In genomic region chr13:57107956-57108355, GRCm38 (mm10) we compare ENCODE assay signal across 11 mouse cellular contexts.
A peak's percentile ranks its signal among the peaks of the same experiment; 100 is the strongest.
DNase-seq lines count a peak whose midpoint lies in the region; ATAC-seq and TF ChIP-seq lines count a peak whose summit lies in the region.
"Had no signal": no experiment of that assay in that cellular context is flagged by ENCODE, and none has a peak within 500 bp of the region (broad histone marks: within the 10 kb centered on the region; RNA-seq: fewer than 3 reads in every experiment).

No protein-coding gene starts in this region.

- 3% methylated on average over 12 of the region's 12 CpGs for WGBS in hindbrain, embryonic 10.5 days
- 5% methylated on average over 12 of the region's 12 CpGs for WGBS in hindbrain, embryonic 16.5 days
- WGBS in embryonic facial prominence, embryonic 12.5 days: 8% methylated on average over 12 of the region's 12 CpGs
- WGBS in hindbrain, postnatal 0 days: 8% methylated on average over 12 of the region's 12 CpGs

- no peaks in the 10 kb centered on the region for H3K36me3 ChIP-seq in hindbrain, embryonic 10.5 days
- no peaks in the 10 kb centered on the region for H3K36me3 ChIP-seq in hindbrain, embryonic 16.5 days (ENCODE audit: control insufficient read depth, insufficient read depth, low read length)
- H3K36me3 ChIP-seq in embryonic facial prominence, embryonic 12.5 days: no peaks in the 10 kb centered on the region
- H3K36me3 ChIP-seq in hindbrain, postnatal 0 days (ENCODE audit: insufficient read depth, low read length): no peaks in the 10 kb centered on the region
- H3K36me3 ChIP-seq: liver, embryonic 13.5 days had no signal

- H3K27me3 ChIP-seq in hindbrain, embryonic 10.5 days (ENCODE audit: insufficient read depth, poor library complexity, severe bottlenecking): no peaks in the 10 kb centered on the region
- no peaks in the 10 kb centered on the region; the same call in 1 of the 2 replicates for H3K27me3 ChIP-seq in hindbrain, embryonic 16.5 days (replicated peaks; ENCODE audit: control insufficient read depth, insufficient read depth, low read length)
- H3K27me3 ChIP-seq in embryonic facial prominence, embryonic 12.5 days: no peaks in the 10 kb centered on the region
- H3K27me3 ChIP-seq in hindbrain, postnatal 0 days (ENCODE audit: insufficient read depth, low read length): no peaks in the 10 kb centered on the region
- H3K27me3 ChIP-seq: CH12.LX; liver, embryonic 13.5 days had no signal

- no peak overlapping the region for H3K4me2 ChIP-seq in hindbrain, embryonic 16.5 days (ENCODE audit: low read length)
- 0 out of 2 replicates have a peak overlapping the region, but pooled peaks have one; percentile 15 for H3K4me2 ChIP-seq in embryonic facial prominence, embryonic 12.5 days (replicated peaks)
- H3K4me2 ChIP-seq in hindbrain, postnatal 0 days (ENCODE audit: low read depth, low read length): no peak overlapping the region
- H3K4me2 ChIP-seq: liver, embryonic 13.5 days had no signal

- no peak for TF ChIP-seq CTCF in hindbrain, postnatal 0 days (IDR thresholded peaks at IDR 0.05; ENCODE audit: low read depth)

- H3K4me1 ChIP-seq in hindbrain, embryonic 10.5 days (replicated peaks): peaks cover 22% of the 10 kb centered on the region
- H3K4me1 ChIP-seq in hindbrain, embryonic 16.5 days (ENCODE audit: control insufficient read depth, insufficient read depth, low read depth, low read length): peaks cover 5% of the 10 kb centered on the region
- peaks cover 8% of the 10 kb centered on the region; the same call in 1 of the 2 replicates for H3K4me1 ChIP-seq in embryonic facial prominence, embryonic 12.5 days
- no peaks in the 10 kb centered on the region for H3K4me1 ChIP-seq in hindbrain, postnatal 0 days (ENCODE audit: insufficient read depth, low read length)
- H3K4me1 ChIP-seq: liver, embryonic 13.5 days had no signal

- no peaks in the 10 kb centered on the region for H3K9me3 ChIP-seq in hindbrain, embryonic 10.5 days
- H3K9me3 ChIP-seq in hindbrain, embryonic 16.5 days (ENCODE audit: control insufficient read depth, low read length): no peaks in the 10 kb centered on the region
- no peaks in the 10 kb centered on the region for H3K9me3 ChIP-seq in embryonic facial prominence, embryonic 12.5 days
- H3K9me3 ChIP-seq in hindbrain, postnatal 0 days (ENCODE audit: low read length): no peaks in the 10 kb centered on the region
- H3K9me3 ChIP-seq: liver, embryonic 13.5 days had no signal

- peak overlapping the region; percentile 86 for H3K27ac ChIP-seq in hindbrain, embryonic 10.5 days
- no peak overlapping the region for H3K27ac ChIP-seq in hindbrain, embryonic 16.5 days (ENCODE audit: low read depth, low read length)
- no peak overlapping the region for H3K27ac ChIP-seq in embryonic facial prominence, embryonic 12.5 days
- no peak overlapping the region for H3K27ac ChIP-seq in hindbrain, postnatal 0 days
- H3K27ac ChIP-seq: liver, embryonic 13.5 days had no signal

- no peak overlapping the region for H3K9ac ChIP-seq in hindbrain, embryonic 16.5 days (ENCODE audit: low read depth, low read length)
- H3K9ac ChIP-seq in embryonic facial prominence, embryonic 12.5 days: no peak overlapping the region
- no peak overlapping the region for H3K9ac ChIP-seq in hindbrain, postnatal 0 days (replicated peaks; ENCODE audit: low read length)
- H3K9ac ChIP-seq: liver, embryonic 13.5 days had no signal

- no peak for ATAC-seq in hindbrain, embryonic 16.5 days
- ATAC-seq in embryonic facial prominence, embryonic 12.5 days (ENCODE audit: insufficient number of reproducible peaks, insufficient read depth, low FRiP score, low TSS enrichment): no peak
- no peak for ATAC-seq in hindbrain, postnatal 0 days
- ATAC-seq in activated CD4-positive, CD25-positive, alpha-beta regulatory T cell, adult 4 months: no peak

- H3K4me3 ChIP-seq in hindbrain, embryonic 10.5 days: peak overlapping the region; percentile 26
- H3K4me3 ChIP-seq in hindbrain, embryonic 16.5 days (ENCODE audit: low read length): no peak overlapping the region
- no peak overlapping the region for H3K4me3 ChIP-seq in embryonic facial prominence, embryonic 12.5 days
- H3K4me3 ChIP-seq in hindbrain, postnatal 0 days (ENCODE audit: low read length): no peak overlapping the region
- H3K4me3 ChIP-seq: liver, embryonic 13.5 days had no signal

- peak; percentile 52 for DNase-seq in hindbrain, embryonic 10.5 days (ENCODE audit: low spot score)
- DNase-seq in hindbrain, postnatal 0 days (ENCODE audit: low spot score): peak; percentile 17
- DNase-seq in retina, embryonic 14.5 days (ENCODE audit: low spot score): peak; percentile 56
- no peak for DNase-seq in frontal cortex, postnatal 36 days (ENCODE audit: low spot score in 2 of 2)
- DNase-seq in urinary bladder, adult 18-20 months (ENCODE audit: low spot score in 2 of 2): no peak
- DNase-seq: liver, embryonic 13.5 days; lung, postnatal 4 days had no signal

Comparison
In these comparisons a context has a peak if more than half of its experiments do, and no peak if none do; other contexts are left out.
1. DNase-seq: peak in hindbrain, embryonic 10.5 days (single experiment), hindbrain, postnatal 0 days (single experiment) and retina, embryonic 14.5 days (single experiment); none in frontal cortex, postnatal 36 days (0 of 2) and urinary bladder, adult 18-20 months (0 of 2).